Mouse (Mus musculus): ENCODE measurements around the gene Pak1. TPM values are rescaled to one million over a fixed set of nuclear protein-coding genes. Genes with fewer than 3 reads are reported as not detected.

Pak1 gene
- polyA plus RNA-seq, 1 experiment from 2014 or later, result 147 TPM

- no peak for ATAC-seq
- Histone ChIP-seq H3K4me1 (replicated peaks; ENCODE audit: control insufficient read depth, insufficient read depth, low read length) (peaks cover 5% of the 10 kb centered on the region), H3K4me2 (ENCODE audit: low read length) (no peak overlapping the region), H3K27me3 (replicated peaks; ENCODE audit: control insufficient read depth, insufficient read depth, low read length) (no peaks in the 10 kb centered on the region), H3K27ac (ENCODE audit: low read length) (no peak overlapping the region), H3K9ac (replicated peaks; ENCODE audit: low read depth, low read length) (no peak overlapping the region), H3K36me3 (ENCODE audit: control insufficient read depth, insufficient read depth) (no peaks in the 10 kb centered on the region), H3K9me3 (ENCODE audit: control insufficient read depth, low read length) (no peaks in the 10 kb centered on the region), H3K4me3 (replicated peaks; ENCODE audit: low read length) (no peak overlapping the region)
- 16% methylated on average over 2 of the region's 2 CpGs for WGBS
Observed at GRCm38 (mm10) chr7:97803116-97803515, 14.8 kb downstream of the Pak1 start.

GRCm38 (mm10) chr7:97804245-97805066 lies 16.1 kb downstream of the Pak1 start:
- no peaks in the 10 kb centered on the region for H3K36me3 ChIP-seq (ENCODE audit: control insufficient read depth, insufficient read depth)
- H3K4me2 ChIP-seq (ENCODE audit: low read length), result no peak overlapping the region
- H3K27ac ChIP-seq (ENCODE audit: low read length), result no peak overlapping the region
- H3K4me1 ChIP-seq (replicated peaks; ENCODE audit: control insufficient read depth, insufficient read depth, low read length), result peaks cover 5% of the 10 kb centered on the region
- ATAC-seq, result peak; percentile 79
- H3K9ac ChIP-seq (replicated peaks; ENCODE audit: low read depth, low read length), result no peak overlapping the region
- H3K4me3 ChIP-seq (replicated peaks; ENCODE audit: low read length), result no peak overlapping the region
- H3K27me3 ChIP-seq (replicated peaks; ENCODE audit: control insufficient read depth, insufficient read depth, low read length), result no peaks in the 10 kb centered on the region
- H3K9me3 ChIP-seq (ENCODE audit: control insufficient read depth, low read length), result no peaks in the 10 kb centered on the region
- 25% methylated on average over 2 of the region's 2 CpGs for WGBS

- H3K36me3 ChIP-seq (ENCODE audit: control insufficient read depth, insufficient read depth), result no peaks in the 10 kb centered on the region
- H3K4me3 ChIP-seq (replicated peaks; ENCODE audit: low read length), result no peak overlapping the region
- no peaks in the 10 kb centered on the region for H3K9me3 ChIP-seq (ENCODE audit: control insufficient read depth, low read length)
- no peaks in the 10 kb centered on the region for H3K27me3 ChIP-seq (replicated peaks; ENCODE audit: control insufficient read depth, insufficient read depth, low read length)
- H3K4me2 ChIP-seq (ENCODE audit: low read length), result no peak overlapping the region
- WGBS, result 39% methylated on average over 3 of the region's 3 CpGs
- no peak for ATAC-seq
- no peak overlapping the region for H3K9ac ChIP-seq (replicated peaks; ENCODE audit: low read depth, low read length)
- no peak overlapping the region for H3K27ac ChIP-seq (ENCODE audit: low read length)
- H3K4me1 ChIP-seq (replicated peaks; ENCODE audit: control insufficient read depth, insufficient read depth, low read length), result peaks cover 5% of the 10 kb centered on the region
Observed at GRCm38 (mm10) chr7:97805067-97805365, 16.7 kb downstream of the Pak1 start.

GRCm38 (mm10) chr7:97809307-97809706 lies 21.0 kb downstream of the Pak1 start:
- ATAC-seq, result no peak
- H3K36me3 ChIP-seq (ENCODE audit: control insufficient read depth, insufficient read depth), result no peaks in the 10 kb centered on the region
- no peaks in the 10 kb centered on the region for H3K9me3 ChIP-seq (ENCODE audit: control insufficient read depth, low read length)
- H3K4me1 ChIP-seq (replicated peaks; ENCODE audit: control insufficient read depth, insufficient read depth, low read length), result peaks cover 5% of the 10 kb centered on the region
- no peak overlapping the region for H3K9ac ChIP-seq (replicated peaks; ENCODE audit: low read depth, low read length)
- H3K4me2 ChIP-seq (ENCODE audit: low read length), result no peak overlapping the region
- no peak overlapping the region for H3K4me3 ChIP-seq (replicated peaks; ENCODE audit: low read length)
- H3K27me3 ChIP-seq (replicated peaks; ENCODE audit: control insufficient read depth, insufficient read depth, low read length), result no peaks in the 10 kb centered on the region
- WGBS, result 80% methylated on average over 5 of the region's 5 CpGs
- H3K27ac ChIP-seq (ENCODE audit: low read length), result no peak overlapping the region

GRCm38 (mm10) chr7:97821875-97822274 lies 33.5 kb downstream of the Pak1 start:
- ATAC-seq, result no peak
- Histone ChIP-seq H3K27ac (ENCODE audit: low read length) (no peak overlapping the region), H3K4me2 (ENCODE audit: low read length) (no peak overlapping the region), H3K27me3 (replicated peaks; ENCODE audit: control insufficient read depth, insufficient read depth, low read length) (no peaks in the 10 kb centered on the region), H3K9me3 (ENCODE audit: control insufficient read depth, low read length) (no peaks in the 10 kb centered on the region), H3K36me3 (ENCODE audit: control insufficient read depth, insufficient read depth) (no peaks in the 10 kb centered on the region), H3K4me1 (replicated peaks; ENCODE audit: control insufficient read depth, insufficient read depth, low read length) (no peaks in the 10 kb centered on the region), H3K4me3 (replicated peaks; ENCODE audit: low read length) (no peak overlapping the region), H3K9ac (replicated peaks; ENCODE audit: low read depth, low read length) (no peak overlapping the region)
- 94% methylated on average over 2 of the region's 2 CpGs for WGBS

GRCm38 (mm10) chr7:97829091-97829490 lies 40.8 kb downstream of the Pak1 start:
- WGBS, result 88% methylated on average over 2 of the region's 2 CpGs
- Histone ChIP-seq H3K27ac (ENCODE audit: low read length) (no peak overlapping the region), H3K4me3 (replicated peaks; ENCODE audit: low read length) (no peak overlapping the region), H3K27me3 (replicated peaks; ENCODE audit: control insufficient read depth, insufficient read depth, low read length) (no peaks in the 10 kb centered on the region), H3K9ac (replicated peaks; ENCODE audit: low read depth, low read length) (no peak overlapping the region), H3K4me1 (replicated peaks; ENCODE audit: control insufficient read depth, insufficient read depth, low read length) (no peaks in the 10 kb centered on the region), H3K36me3 (ENCODE audit: control insufficient read depth, insufficient read depth) (no peaks in the 10 kb centered on the region), H3K9me3 (ENCODE audit: control insufficient read depth, low read length) (no peaks in the 10 kb centered on the region), H3K4me2 (ENCODE audit: low read length) (no peak overlapping the region)
- no peak for ATAC-seq

GRCm38 (mm10) chr7:97830739-97831138 lies 42.4 kb downstream of the Pak1 start:
- Histone ChIP-seq H3K27ac (ENCODE audit: low read length) (no peak overlapping the region), H3K4me2 (ENCODE audit: low read length) (no peak overlapping the region), H3K36me3 (ENCODE audit: control insufficient read depth, insufficient read depth) (no peaks in the 10 kb centered on the region), H3K9ac (replicated peaks; ENCODE audit: low read depth, low read length) (no peak overlapping the region), H3K4me1 (replicated peaks; ENCODE audit: control insufficient read depth, insufficient read depth, low read length) (no peaks in the 10 kb centered on the region), H3K9me3 (ENCODE audit: control insufficient read depth, low read length) (no peaks in the 10 kb centered on the region), H3K27me3 (replicated peaks; ENCODE audit: control insufficient read depth, insufficient read depth, low read length) (no peaks in the 10 kb centered on the region), H3K4me3 (replicated peaks; ENCODE audit: low read length) (no peak overlapping the region)
- no peak for ATAC-seq
- 88% methylated on average over 3 of the region's 3 CpGs for WGBS

- no peaks in the 10 kb centered on the region for H3K36me3 ChIP-seq (ENCODE audit: control insufficient read depth, insufficient read depth)
- H3K4me1 ChIP-seq (replicated peaks; ENCODE audit: control insufficient read depth, insufficient read depth, low read length), result no peaks in the 10 kb centered on the region
- no peak overlapping the region for H3K27ac ChIP-seq (ENCODE audit: low read length)
- no peak overlapping the region for H3K4me2 ChIP-seq (ENCODE audit: low read length)
- H3K4me3 ChIP-seq (replicated peaks; ENCODE audit: low read length), result no peak overlapping the region
- no peaks in the 10 kb centered on the region for H3K9me3 ChIP-seq (ENCODE audit: control insufficient read depth, low read length)
- no peak overlapping the region for H3K9ac ChIP-seq (replicated peaks; ENCODE audit: low read depth, low read length)
- no peak for ATAC-seq
- no peaks in the 10 kb centered on the region for H3K27me3 ChIP-seq (replicated peaks; ENCODE audit: control insufficient read depth, insufficient read depth, low read length)
- 84% methylated on average over 2 of the region's 2 CpGs for WGBS
Observed at GRCm38 (mm10) chr7:97832987-97833386, 44.6 kb downstream of the Pak1 start.

GRCm38 (mm10) chr7:97838574-97838973 lies 50.2 kb downstream of the Pak1 start:
- H3K4me1 ChIP-seq (replicated peaks; ENCODE audit: control insufficient read depth, insufficient read depth, low read length), result peaks cover 7% of the 10 kb centered on the region; the same call in 1 of the 2 replicates
- H3K9ac ChIP-seq (replicated peaks; ENCODE audit: low read depth, low read length), result no peak overlapping the region
- H3K9me3 ChIP-seq (ENCODE audit: control insufficient read depth, low read length), result no peaks in the 10 kb centered on the region
- no peaks in the 10 kb centered on the region for H3K27me3 ChIP-seq (replicated peaks; ENCODE audit: control insufficient read depth, insufficient read depth, low read length)
- H3K27ac ChIP-seq (ENCODE audit: low read length), result no peak overlapping the region
- H3K4me3 ChIP-seq (replicated peaks; ENCODE audit: low read length), result no peak overlapping the region
- H3K36me3 ChIP-seq (ENCODE audit: control insufficient read depth, insufficient read depth), result no peaks in the 10 kb centered on the region
- no peak for ATAC-seq
- H3K4me2 ChIP-seq (ENCODE audit: low read length), result no peak overlapping the region

- Histone ChIP-seq H3K36me3 (ENCODE audit: control insufficient read depth, insufficient read depth) (no peaks in the 10 kb centered on the region), H3K27ac (ENCODE audit: low read length) (no peak overlapping the region), H3K4me1 (replicated peaks; ENCODE audit: control insufficient read depth, insufficient read depth, low read length) (peaks cover 21% of the 10 kb centered on the region), H3K9me3 (ENCODE audit: control insufficient read depth, low read length) (no peaks in the 10 kb centered on the region), H3K9ac (replicated peaks; ENCODE audit: low read depth, low read length) (no peak overlapping the region), H3K4me3 (replicated peaks; ENCODE audit: low read length) (no peak overlapping the region), H3K4me2 (ENCODE audit: low read length) (no peak overlapping the region), H3K27me3 (replicated peaks; ENCODE audit: control insufficient read depth, insufficient read depth, low read length) (no peaks in the 10 kb centered on the region)
- ATAC-seq, result no peak
- 69% methylated on average over 5 of the region's 5 CpGs for WGBS
Observed at GRCm38 (mm10) chr7:97841311-97841710, 53.0 kb downstream of the Pak1 start.

Measured in forebrain, embryonic 16.5 days (tissue).